17 mouse cellular contexts compared by ENCODE assay signal in genomic region chr15:32654046-32654445, GRCm38 (mm10).
"Had no signal": no experiment of that assay in that cellular context is flagged by ENCODE, and none has a peak within 500 bp of the region (broad histone marks: within the 10 kb centered on the region; RNA-seq: fewer than 3 reads in every experiment).

No protein-coding gene starts in this region.

- ATAC-seq: hindbrain, postnatal 0 days; intestine, postnatal 0 days; liver, embryonic 12.5 days had no signal

- H3K4me2 ChIP-seq: kidney, embryonic 15.5 days; limb, embryonic 13.5 days; liver, embryonic 12.5 days; liver, embryonic 15.5 days; midbrain, embryonic 11.5 days; neural tube, embryonic 13.5 days had no signal

- H3K36me3 ChIP-seq: kidney, embryonic 15.5 days; limb, embryonic 13.5 days; liver, embryonic 12.5 days; liver, embryonic 15.5 days; neural tube, embryonic 13.5 days had no signal

- H3K9me3 ChIP-seq: kidney, embryonic 15.5 days; limb, embryonic 13.5 days; liver, embryonic 12.5 days; liver, embryonic 15.5 days; neural tube, embryonic 13.5 days had no signal

- H3K4me3 ChIP-seq: kidney, embryonic 15.5 days; left cerebral cortex, adult 2 months; limb, embryonic 13.5 days; liver, embryonic 12.5 days; liver, embryonic 15.5 days; neural tube, embryonic 13.5 days had no signal

- H3K27me3 ChIP-seq: kidney, embryonic 15.5 days; limb, embryonic 13.5 days; liver, embryonic 12.5 days; liver, embryonic 15.5 days; neural tube, embryonic 13.5 days had no signal

- H3K4me1 ChIP-seq: kidney, embryonic 15.5 days; limb, embryonic 13.5 days; liver, embryonic 12.5 days; liver, embryonic 15.5 days; neural tube, embryonic 13.5 days had no signal

- H3K27ac ChIP-seq: hindbrain, postnatal 0 days; kidney, embryonic 15.5 days; left cerebral cortex, adult 2 months; limb, embryonic 13.5 days; liver, embryonic 12.5 days; liver, embryonic 15.5 days; neural tube, embryonic 13.5 days had no signal

- H3K9ac ChIP-seq: kidney, embryonic 15.5 days; limb, embryonic 13.5 days; liver, embryonic 12.5 days; liver, embryonic 15.5 days; neural tube, embryonic 13.5 days had no signal

- DNase-seq: kidney, adult 2 months; kidney, postnatal 10 days; kidney, postnatal 36 days; layer of hippocampus, postnatal 36 days; liver; midbrain, embryonic 14.5 days; thymus, adult 18-20 months; thymus, postnatal 36 days had no signal
